Mouse (Mus musculus) midbrain, embryonic 11.5 days (tissue): ENCODE data around the gene Lemd1. TPM values are rescaled to one million over a fixed set of nuclear protein-coding genes. Genes with fewer than 3 reads are reported as not detected.
A peak's percentile ranks its signal among the peaks of the same experiment; 100 is the strongest.
"Not testable (repeated sequence)": the region's sequence is repeated elsewhere in the genome, so short reads cannot be mapped to it uniquely, and the experiment has no call there.

Source experiments
- ATAC-seq: fragments of 200-750 bp; cut with Nextera tagmentation; 2 replicates; pipeline ENCODE4 v1.8.0; 2017; ENCODE audit warnings: moderate TSS enrichment, moderate library complexity; ENCODE audit not compliant: low FRiP score
- DNase-seq: peaks from one replicate; pipeline ENCODE4 v3.0.0; 2015; ENCODE audit warnings: low spot score; ENCODE audit errors: missing footprints
- H3K27ac ChIP-seq: fragments of 300-500 bp; sonication (generic); 2 replicates; pipeline ENCODE4 v1.5.1; 2014; ENCODE audit warnings: low read depth, low read length
- H3K27me3 ChIP-seq: fragments of 300-500 bp; sonication (generic); 2 replicates; pipeline ENCODE4 v1.6.1; 2014; ENCODE audit warnings: mild to moderate bottlenecking, low read length, moderate library complexity, mixed read lengths; ENCODE audit not compliant: control insufficient read depth, insufficient read depth
- H3K36me3 ChIP-seq: fragments of 300-500 bp; sonication (generic); 2 replicates; pipeline ENCODE4 v1.6.1; 2014; ENCODE audit warnings: mild to moderate bottlenecking, low read length, moderate library complexity, mixed read lengths; ENCODE audit not compliant: control insufficient read depth, insufficient read depth
- H3K4me1 ChIP-seq: fragments of 300-500 bp; sonication (generic); 2 replicates; pipeline ENCODE4 v1.6.1; 2014; ENCODE audit warnings: low read length; ENCODE audit not compliant: control insufficient read depth, insufficient read depth
- H3K4me2 ChIP-seq: fragments of 300-500 bp; sonication (generic); 2 replicates; pipeline ENCODE4 v1.6.1; 2014; ENCODE audit warnings: mild to moderate bottlenecking, moderate library complexity
- H3K4me3 ChIP-seq: fragments of 300-500 bp; sonication (generic); 2 replicates; pipeline ENCODE4 v1.5.1; 2014; ENCODE audit warnings: low read depth, low read length
- H3K9ac ChIP-seq: fragments of 300-500 bp; sonication (generic); 2 replicates; pipeline ENCODE4 v1.6.1; 2014; ENCODE audit warnings: low read length
- H3K9me3 ChIP-seq: fragments of 300-500 bp; sonication (generic); 2 replicates; pipeline ENCODE4 v1.6.1; 2016; ENCODE audit warnings: low read length; ENCODE audit not compliant: control insufficient read depth
- WGBS: fragments of 180-500 bp; shearing (Covaris S2); extraction: QIAGEN DNeasy Blood & Tissue Kit; methylation state at CpG from one replicate; pipeline ENCODE4 v1.1.7; 2014; 5-methylcytosine and 5-hydroxymethylcytosine counted together
- polyA plus RNA-seq: library from polyadenylated mRNA; unstranded; fragments of >200 nt; fragmentation: Nextera tagmentation; extraction: Ambion mirVana; gene quantifications from 2 replicates; pipeline ENCODE4 v1.2.1, GENCODE M21; 2014

Lemd1 gene
- polyA plus RNA-seq, 1 experiment from 2014 or later: 12.9 TPM

DNA sequence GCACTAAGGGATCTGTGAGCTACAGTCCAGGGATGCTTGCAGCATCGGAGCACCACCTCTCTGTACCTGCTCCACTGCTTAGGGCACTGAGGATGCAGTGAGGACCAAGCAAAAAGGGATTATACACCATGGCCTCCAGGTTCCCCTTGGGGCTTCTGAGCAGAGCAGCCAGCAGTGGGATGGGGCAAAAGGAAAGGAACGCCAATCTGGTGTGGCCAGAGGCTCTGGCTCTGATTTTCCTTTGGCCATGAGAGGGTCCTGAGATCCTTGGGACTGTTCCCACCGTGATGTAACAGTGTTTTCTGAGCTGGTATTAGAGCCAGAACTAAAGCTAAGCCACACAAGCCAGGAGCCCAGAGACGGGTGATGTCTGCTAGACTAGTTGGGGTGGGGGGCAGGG is 31.6 kb upstream of the Lemd1 start:
- no peak overlapping the region for H3K27ac ChIP-seq
- ATAC-seq (no peak), DNase-seq (no peak)
- peaks cover 20% of the 10 kb centered on the region for H3K4me1 ChIP-seq
- peaks cover 6% of the 10 kb centered on the region for H3K27me3 ChIP-seq
- no peaks in the 10 kb centered on the region for H3K36me3 ChIP-seq
- no peak overlapping the region for H3K4me3 ChIP-seq
- WGBS: 50% methylated on average over 4 of the region's 4 CpGs
- H3K9ac ChIP-seq: 0 out of 2 replicates have a peak overlapping the region, but pooled peaks have one; percentile 28
- H3K9me3 ChIP-seq: no peaks in the 10 kb centered on the region
- no peak overlapping the region for H3K4me2 ChIP-seq

DNA sequence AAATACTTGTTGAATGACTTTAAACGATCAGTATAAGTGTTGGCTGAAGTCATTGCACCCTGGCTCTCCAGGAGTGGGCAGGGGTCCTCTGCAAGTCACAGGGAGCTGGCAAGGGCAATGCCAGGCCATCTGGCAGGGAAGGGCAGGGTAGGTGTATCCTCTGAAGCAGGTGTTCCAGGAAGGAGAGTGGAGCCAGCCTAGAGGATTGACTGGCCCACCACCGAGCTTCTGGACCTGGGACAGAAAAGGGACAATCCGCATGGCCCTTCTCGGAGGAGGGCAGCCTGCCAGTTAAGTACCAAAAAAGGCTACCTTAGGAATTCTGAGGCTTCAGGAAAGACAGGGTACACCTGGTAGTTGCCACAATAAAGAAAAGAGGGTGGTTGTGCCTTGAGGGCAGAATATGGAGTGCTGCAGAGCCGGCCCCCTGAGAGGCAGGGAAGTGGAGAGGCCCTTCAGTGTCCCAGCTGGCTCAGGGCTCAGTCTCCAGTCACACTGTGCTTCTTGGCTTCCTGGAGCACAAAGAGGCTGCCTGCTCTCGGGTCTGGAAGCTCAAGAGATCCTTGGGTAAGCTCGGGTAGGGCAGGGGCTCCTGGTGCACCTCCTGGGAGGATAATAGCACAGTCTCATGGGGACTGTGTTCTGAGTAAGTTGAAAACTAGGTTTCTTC is 29.9 kb upstream of the Lemd1 start:
- DNase-seq (no peak), ATAC-seq (no peak)
- Histone ChIP-seq H3K9ac (no peak overlapping the region), H3K4me3 (no peak overlapping the region), H3K4me1 (peaks cover 24% of the 10 kb centered on the region), H3K36me3 (no peaks in the 10 kb centered on the region), H3K4me2 (no peak overlapping the region), H3K27me3 (peaks cover 6% of the 10 kb centered on the region), H3K9me3 (no peaks in the 10 kb centered on the region), H3K27ac (no peak overlapping the region)
- 59% methylated on average over 7 of the region's 7 CpGs for WGBS

DNA sequence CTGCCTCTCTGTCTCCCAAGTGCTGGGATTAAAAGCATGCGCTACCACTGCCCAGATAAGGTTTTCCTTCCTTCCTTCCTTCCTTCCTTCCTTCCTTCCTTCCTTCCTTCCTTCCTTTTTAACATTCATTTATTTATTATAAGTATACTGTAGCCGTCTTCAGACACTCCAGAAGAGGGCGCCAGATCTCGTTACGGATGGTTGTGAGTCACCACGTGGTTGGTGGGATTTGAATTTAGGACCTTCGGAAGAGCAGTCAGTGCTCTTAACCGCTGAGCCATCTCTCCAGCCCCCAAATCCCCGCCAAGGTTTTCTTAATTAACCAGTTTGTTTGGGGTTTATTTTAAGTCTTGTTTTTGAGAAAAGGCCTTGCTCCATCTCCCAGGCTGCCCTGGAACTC is 28.6 kb upstream of the Lemd1 start:
- not testable (repeated sequence) for ATAC-seq

DNA sequence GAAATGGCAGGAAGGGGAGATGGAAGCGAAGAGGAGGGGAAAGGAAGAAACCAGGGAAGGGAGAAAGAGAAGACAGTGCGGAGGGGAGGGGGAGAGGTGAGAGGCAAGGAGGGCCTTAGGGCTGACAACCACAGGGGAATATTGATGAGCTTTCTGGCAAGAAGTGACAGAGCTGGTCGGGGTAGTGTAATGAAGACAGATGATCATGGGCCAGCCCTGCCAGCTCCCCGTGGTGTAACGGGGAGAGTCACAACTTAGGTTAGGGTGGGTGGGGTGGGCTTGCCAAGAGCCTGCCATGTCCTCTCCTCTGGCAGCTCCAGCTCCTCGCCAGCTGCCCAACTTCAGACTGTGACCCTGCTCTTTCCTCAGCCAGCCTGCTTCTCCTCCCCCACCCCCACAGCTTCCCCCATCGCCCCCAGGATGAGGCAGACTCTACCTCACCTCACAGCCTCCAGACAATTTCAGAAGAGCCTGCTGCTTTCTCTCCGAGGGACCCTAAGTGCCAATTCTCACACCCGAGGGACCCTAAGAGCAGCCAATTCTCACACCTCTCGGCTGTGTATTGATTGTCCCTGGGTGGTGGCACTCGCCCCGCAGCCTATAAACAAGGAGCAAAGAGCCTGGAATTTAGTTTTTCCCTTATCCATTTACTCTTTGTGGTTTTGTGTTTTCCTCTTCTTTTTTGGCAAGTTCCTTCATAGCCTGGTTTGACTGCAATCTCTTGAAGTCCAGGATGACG is 26.3 kb upstream of the Lemd1 start:
- H3K36me3 ChIP-seq: no peaks in the 10 kb centered on the region
- H3K4me3 ChIP-seq: no peak overlapping the region
- H3K27me3 ChIP-seq: no peaks in the 10 kb centered on the region
- no peaks in the 10 kb centered on the region for H3K9me3 ChIP-seq
- no peak for DNase-seq
- H3K4me2 ChIP-seq: no peak overlapping the region
- ATAC-seq: no peak
- H3K27ac ChIP-seq: no peak overlapping the region
- 50% methylated on average over 13 of the region's 13 CpGs for WGBS
- H3K4me1 ChIP-seq: peaks cover 17% of the 10 kb centered on the region
- no peak overlapping the region for H3K9ac ChIP-seq

More for the DNA sequence above, 28.6 kb upstream of the Lemd1 start:
- not testable (repeated sequence) for H3K4me2 ChIP-seq, H3K9ac ChIP-seq, H3K27me3 ChIP-seq, DNase-seq, H3K36me3 ChIP-seq, H3K27ac ChIP-seq, H3K4me3 ChIP-seq, H3K9me3 ChIP-seq
- peaks cover 24% of the 10 kb centered on the region for H3K4me1 ChIP-seq
- WGBS: 56% methylated on average over 9 of the region's 9 CpGs

DNA sequence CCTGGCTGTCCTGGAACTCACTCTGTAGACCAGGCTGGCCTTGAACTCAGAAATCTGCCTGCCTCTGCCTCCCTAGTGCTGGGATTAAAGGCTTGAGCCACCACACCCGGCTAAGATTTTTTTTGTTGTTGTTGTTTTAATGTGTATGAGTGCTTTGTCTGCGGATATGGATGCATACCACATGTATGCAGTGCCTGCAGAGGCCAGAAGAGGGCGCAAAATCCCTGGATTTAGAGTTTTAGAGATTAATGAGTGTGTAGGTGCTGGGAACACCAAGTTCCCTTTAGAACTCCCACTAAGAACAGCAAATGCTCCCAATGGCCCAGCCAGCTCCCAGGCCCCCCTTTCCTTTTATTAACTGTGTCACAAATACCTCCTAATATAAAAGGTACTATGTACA is 25.4 kb upstream of the Lemd1 start:
- Histone ChIP-seq H3K4me1 (peaks cover 10% of the 10 kb centered on the region), H3K9ac (no peak overlapping the region), H3K36me3 (no peaks in the 10 kb centered on the region), H3K27me3 (no peaks in the 10 kb centered on the region), H3K4me3 (no peak overlapping the region), H3K27ac (no peak overlapping the region), H3K9me3 (no peaks in the 10 kb centered on the region), H3K4me2 (no peak overlapping the region)
- ATAC-seq: no peak
- DNase-seq: no peak
- 54% methylated on average over 3 of the region's 3 CpGs for WGBS

DNA sequence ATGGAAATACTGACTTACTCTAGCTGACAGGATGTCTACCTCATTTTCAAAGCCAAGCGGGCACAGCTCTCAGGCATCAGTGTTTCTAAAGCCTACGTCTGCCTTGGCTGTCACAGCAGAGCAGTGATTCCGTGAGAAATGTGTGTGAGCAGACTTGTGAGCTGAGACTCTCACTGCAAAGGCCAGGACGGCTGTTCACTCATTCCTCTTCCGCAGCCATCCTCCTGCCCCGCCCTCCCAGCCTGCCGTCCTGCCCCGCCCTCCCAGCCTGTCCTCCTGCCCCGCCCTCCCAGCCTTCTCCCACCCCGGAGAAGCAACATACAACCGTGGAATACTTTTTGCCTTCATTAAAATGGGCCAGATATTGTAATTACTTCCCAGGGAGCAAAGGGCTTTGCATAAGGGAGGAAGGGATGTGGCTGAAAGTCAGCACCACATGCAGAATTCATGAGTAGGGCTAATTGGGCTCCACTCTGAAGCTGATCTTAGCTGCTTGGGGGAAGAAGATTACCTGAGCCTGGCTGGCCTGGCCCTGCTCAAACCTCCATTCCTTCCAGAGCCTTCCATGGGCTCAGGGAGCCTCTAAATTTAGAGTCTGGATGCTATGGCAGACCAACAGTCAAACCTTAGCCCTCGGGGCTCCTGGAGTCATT is 23.0 kb upstream of the Lemd1 start:
- Histone ChIP-seq H3K27ac (no peak overlapping the region), H3K36me3 (no peaks in the 10 kb centered on the region), H3K4me1 (peaks cover 13% of the 10 kb centered on the region), H3K9me3 (no peaks in the 10 kb centered on the region), H3K27me3 (no peaks in the 10 kb centered on the region), H3K4me2 (peak overlapping the region; percentile 38), H3K9ac (peak overlapping the region; percentile 18; the same call in 1 of the 2 replicates), H3K4me3 (0 out of 2 replicates have a peak overlapping the region, but pooled peaks have one; percentile 5)
- DNase-seq (peak; percentile 88), ATAC-seq (peak; percentile 67)
- WGBS: 8% methylated on average over 12 of the region's 12 CpGs

DNA sequence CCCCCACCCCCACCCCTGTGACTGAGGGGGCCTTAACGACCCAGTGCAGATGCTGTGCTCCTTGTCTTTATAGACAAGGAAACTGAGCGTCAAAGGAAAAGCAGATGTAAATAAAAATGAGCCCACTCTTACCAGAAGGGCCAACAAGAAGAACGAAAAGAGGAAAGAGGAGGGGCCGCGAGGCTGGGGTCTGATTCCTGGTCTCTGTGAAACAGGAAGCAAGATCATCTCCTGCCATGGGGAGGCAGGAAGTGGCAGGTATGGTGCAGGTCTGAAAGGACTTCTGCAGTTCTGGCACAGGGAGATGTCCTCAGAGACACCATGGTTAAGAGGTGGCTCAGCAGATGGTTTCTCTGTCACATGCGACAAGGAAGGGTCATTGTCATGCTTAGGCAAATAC is 20.5 kb upstream of the Lemd1 start:
- Histone ChIP-seq H3K9ac (no peak overlapping the region), H3K27ac (no peak overlapping the region), H3K4me2 (no peak overlapping the region), H3K4me1 (peaks cover 10% of the 10 kb centered on the region), H3K4me3 (no peak overlapping the region), H3K36me3 (no peaks in the 10 kb centered on the region), H3K9me3 (no peaks in the 10 kb centered on the region), H3K27me3 (no peaks in the 10 kb centered on the region)
- 57% methylated on average over 6 of the region's 6 CpGs for WGBS
- DNase-seq: no peak
- no peak for ATAC-seq

DNA sequence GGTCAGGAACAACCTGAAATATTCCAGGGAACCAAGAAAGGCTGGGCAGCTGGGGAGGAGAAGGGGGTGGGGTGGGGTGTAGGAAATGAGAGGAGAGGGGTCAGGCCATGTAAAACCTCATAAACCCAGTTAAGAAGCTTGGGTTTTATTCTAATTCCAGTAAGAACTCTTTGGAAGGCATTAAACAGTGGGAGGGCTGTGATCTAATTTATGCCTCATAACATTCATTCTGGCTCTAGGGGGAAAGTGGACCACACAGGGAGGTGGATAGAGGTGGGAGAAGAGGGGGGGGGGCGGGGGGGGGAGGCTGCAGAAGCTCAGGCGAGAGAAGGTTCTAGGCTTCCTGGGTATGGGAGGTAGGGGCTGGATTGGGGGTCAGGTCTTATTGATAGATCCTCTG is 19.6 kb upstream of the Lemd1 start:
- H3K4me2 ChIP-seq: no peak overlapping the region
- no peak overlapping the region for H3K27ac ChIP-seq
- H3K4me3 ChIP-seq: no peak overlapping the region
- no peaks in the 10 kb centered on the region for H3K27me3 ChIP-seq
- H3K9me3 ChIP-seq: no peaks in the 10 kb centered on the region
- no peak for ATAC-seq
- no peak overlapping the region for H3K9ac ChIP-seq
- WGBS: 17% methylated on average over 2 of the region's 2 CpGs
- peaks cover 10% of the 10 kb centered on the region for H3K4me1 ChIP-seq
- no peaks in the 10 kb centered on the region for H3K36me3 ChIP-seq
- no peak for DNase-seq

DNA sequence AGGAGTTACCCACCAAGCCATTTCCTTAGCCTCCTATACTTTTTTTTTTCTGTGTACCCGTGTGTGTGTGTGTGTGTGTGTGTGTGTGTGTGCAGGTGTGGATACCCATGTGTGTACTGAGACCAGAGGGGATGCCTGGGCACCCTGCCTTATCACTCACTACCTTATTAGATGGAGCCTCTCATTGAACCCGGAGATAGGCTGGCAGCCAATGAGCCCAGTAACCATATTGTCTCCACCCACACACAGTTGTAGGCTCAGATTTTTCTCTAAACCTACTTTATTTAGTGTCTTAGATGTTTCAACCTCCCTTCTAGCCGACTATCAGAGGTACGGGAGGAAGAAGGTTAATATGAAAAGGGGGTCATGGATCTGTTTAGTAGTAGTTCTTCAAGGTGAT is 4.9 kb upstream of the Lemd1 start:
- Histone ChIP-seq H3K9ac (no peak overlapping the region), H3K27me3 (no peaks in the 10 kb centered on the region; the same call in 1 of the 2 replicates), H3K4me2 (no peak overlapping the region), H3K4me3 (no peak overlapping the region), H3K36me3 (no peaks in the 10 kb centered on the region), H3K27ac (no peak overlapping the region), H3K9me3 (no peaks in the 10 kb centered on the region), H3K4me1 (peaks cover 14% of the 10 kb centered on the region)
- ATAC-seq: no peak
- DNase-seq: no peak
- 84% methylated on average over 4 of the region's 4 CpGs for WGBS
